8 mouse cellular contexts compared by ENCODE assay signal in the genomic region with DNA sequence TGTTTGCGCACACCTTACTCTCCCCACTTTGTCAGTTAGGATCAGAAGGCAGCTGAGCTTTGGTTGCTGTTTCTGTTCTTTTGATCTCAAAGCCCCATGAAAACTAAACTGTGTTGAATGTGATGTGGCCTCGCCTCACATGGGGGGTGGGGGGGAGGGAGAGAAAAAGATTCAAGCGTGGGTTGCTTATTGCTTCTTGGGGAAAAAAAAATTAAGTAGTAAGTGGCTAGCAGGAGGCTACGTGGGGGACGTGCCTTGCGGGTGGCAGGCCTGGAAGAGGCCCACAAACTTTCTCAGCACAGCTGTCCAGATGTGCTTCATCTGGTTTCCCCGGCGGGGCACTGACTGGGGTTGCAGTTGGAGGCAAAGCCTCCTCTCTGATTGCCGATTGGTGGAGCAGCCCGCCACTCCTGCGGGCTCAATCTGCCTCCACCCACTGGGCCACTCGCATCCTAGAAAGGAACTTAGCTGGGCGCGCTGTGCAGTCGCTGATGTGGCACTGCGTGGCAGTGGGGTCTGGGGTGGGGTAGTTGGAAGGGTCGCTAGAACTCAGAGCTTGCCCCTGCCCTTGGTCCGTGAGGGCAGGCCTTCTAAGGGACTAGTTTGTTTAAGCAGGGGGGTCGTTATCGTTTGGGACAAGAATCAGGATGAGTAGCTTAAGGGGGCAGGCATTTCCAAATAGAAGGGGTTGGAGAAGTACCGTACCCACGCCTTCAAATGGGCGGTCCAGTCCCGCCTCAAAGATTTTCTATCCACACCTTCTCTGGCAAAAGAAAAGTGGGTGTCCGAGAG. TPM values are rescaled to one million over a fixed set of nuclear protein-coding genes. Genes with fewer than 3 reads are reported as not detected.
A peak's percentile ranks its signal among the peaks of the same experiment; 100 is the strongest.
DNase-seq lines count a peak whose midpoint lies in the region; ATAC-seq lines count a peak whose summit lies in the region.

A gene (minus strand): TSS at position 343 of the 792 bp plus-strand sequence.

- H3K4me2 ChIP-seq in intestine, embryonic 15.5 days (replicated peaks): peak within 1 kb of the TSS; percentile 71

- H3K27me3 ChIP-seq in intestine, embryonic 15.5 days (replicated peaks): no peaks in the 10 kb centered on the region

- ATAC-seq in granulocyte monocyte progenitor cell, adult 5-6 weeks (replicated peaks; ENCODE audit: poor library complexity, severe bottlenecking): peak; percentile 81
- ATAC-seq in intestine, embryonic 15.5 days: peak; percentile 99
- ATAC-seq in megakaryocyte progenitor cell, adult 5-6 weeks (replicated peaks; ENCODE audit: poor library complexity): peak; percentile 97

- peak; percentile 91 for DNase-seq in adrenal gland, postnatal 36 days
- DNase-seq in embryo, embryonic 9.5 days (ENCODE audit: extremely low spot score): peak; percentile 80
- DNase-seq in left cerebral cortex, adult 9 months (ENCODE audit: low spot score in 2 of 2): peak; percentile 33 to 61
- DNase-seq in right cerebral cortex, postnatal 4 days: peak; percentile 82
- DNase-seq in B cell, adult 2 months: no peak

- H3K9me3 ChIP-seq in intestine, embryonic 15.5 days: no peaks in the 10 kb centered on the region

- WGBS in intestine, embryonic 15.5 days: 4% methylated on average over 25 of the region's 25 CpGs

- H3K4me1 ChIP-seq in intestine, embryonic 15.5 days (replicated peaks): no peaks in the 10 kb centered on the region

- H3K9ac ChIP-seq in intestine, embryonic 15.5 days: peak within 1 kb of the TSS; percentile 55

- no peaks in the 10 kb centered on the region for H3K36me3 ChIP-seq in intestine, embryonic 15.5 days

- peak within 1 kb of the TSS; percentile 67 for H3K27ac ChIP-seq in intestine, embryonic 15.5 days

- H3K4me3 ChIP-seq in intestine, embryonic 15.5 days (replicated peaks): peak within 1 kb of the TSS; percentile 52

RNA-seq across cellular contexts. Expression of the gene that starts here (rescaled TPM):
- 1 to 10 TPM; 3.0 to 7.6 TPM for total RNA-seq in adrenal gland, postnatal 36 days (2021)
- total RNA-seq in granulocyte monocyte progenitor cell, adult 5-6 weeks (2014; fragmentation: Nextera tagmentation): not detected in 2 replicates
- total RNA-seq in granulocyte monocyte progenitor cell, adult 5-6 weeks (2017): not detected in 2 replicates
- polyA plus RNA-seq in intestine, embryonic 15.5 days (2015; fragmentation: Nextera tagmentation; extraction: Ambion mirVana): 30.5 and 31.6 TPM in 2 replicates
- not detected in 2 replicates for total RNA-seq in megakaryocyte progenitor cell, adult 5-6 weeks (2015)
- not detected in 2 replicates for total RNA-seq in megakaryocyte progenitor cell, adult 5-6 weeks (2017)

Comparison
In these comparisons a context has a peak if more than half of its experiments do, and no peak if none do; other contexts are left out.
1. Peak in ATAC-seq in granulocyte monocyte progenitor cell, adult 5-6 weeks; RNA of the gene not detected or under 1 TPM.
2. Peak in ATAC-seq in megakaryocyte progenitor cell, adult 5-6 weeks; RNA of the gene not detected or under 1 TPM.
3. DNase-seq: peak in adrenal gland, postnatal 36 days (2 of 2), embryo, embryonic 9.5 days (single experiment), left cerebral cortex, adult 9 months (2 of 2) and right cerebral cortex, postnatal 4 days (single experiment); none in B cell, adult 2 months (0 of 2).
4. Peak in every context shown above with its lines, with median percentiles within 50 percentile points of each other: ATAC-seq.